Mouse (Mus musculus) E14TG2a.4 (cell line): ENCODE measurements around the gene Zfp526.
A peak's percentile ranks its signal among the peaks of the same experiment; 100 is the strongest.

Experiments
- H3K27me3 ChIP-seq: 2 replicates; pipeline ENCODE4 v1.6.1; 2014; ENCODE audit warnings: low read length, control low read depth; ENCODE audit not compliant: insufficient read depth
- H3K36me3 ChIP-seq: 2 replicates; pipeline ENCODE4 v1.6.1; 2014; ENCODE audit warnings: low read length, control low read depth; ENCODE audit not compliant: insufficient read depth
- H3K4me1 ChIP-seq: replicated peaks from 2 replicates; pipeline ENCODE4 v1.6.1; 2014; ENCODE audit warnings: low read depth, low read length, control low read depth
- H3K4me3 ChIP-seq: replicated peaks from 2 replicates; pipeline ENCODE4 v1.5.1; 2014; ENCODE audit warnings: mild to moderate bottlenecking, low read length
- H3K9me3 ChIP-seq: 2 replicates; pipeline ENCODE4 v1.6.1; 2014; ENCODE audit warnings: low read length, control low read depth
- CTCF ChIP-seq: conservative IDR thresholded peaks from 2 replicates; pipeline ENCODE4 v1.5.1; 2014; ENCODE audit warnings: low read length
- NANOG ChIP-seq: IDR thresholded peaks from 2 replicates; pipeline ENCODE4 v1.6.1; 2014; ENCODE audit warnings: borderline replicate concordance, low read length, mixed read lengths
- POU5F1 ChIP-seq: IDR thresholded peaks from 2 replicates; pipeline ENCODE4 v1.6.1; 2014; ENCODE audit warnings: low read length, borderline replicate concordance

Gene Zfp526

DNA sequence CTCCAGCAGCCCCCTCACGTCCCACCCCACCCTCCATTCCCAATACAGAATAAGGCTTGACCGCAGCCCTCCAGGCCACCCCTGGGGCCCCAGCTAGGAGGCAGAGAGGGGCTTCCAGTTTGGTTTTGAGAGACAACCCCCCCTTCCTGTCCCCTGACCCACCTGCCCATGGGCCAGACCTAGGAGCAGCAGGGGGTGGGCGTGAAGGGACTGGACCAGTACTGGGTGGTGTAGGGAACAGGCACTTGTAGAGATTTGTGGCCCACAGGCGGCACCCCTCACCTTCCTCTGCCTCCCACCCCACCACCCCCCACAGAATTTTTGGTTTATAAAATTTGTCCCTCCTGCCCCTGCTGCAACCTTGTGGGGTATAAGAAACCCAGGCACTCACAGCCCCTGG, 22.1 kb downstream of the Zfp526 start:
- Histone ChIP-seq H3K4me3 (peak overlapping the region; percentile 32; the same call in 1 of the 2 replicates), H3K4me1 (peaks cover 91% of the 10 kb centered on the region), H3K9me3 (no peaks in the 10 kb centered on the region), H3K27me3 (no peaks in the 10 kb centered on the region), H3K36me3 (peaks cover 75% of the 10 kb centered on the region)
- no peak for TF ChIP-seq POU5F1

DNA sequence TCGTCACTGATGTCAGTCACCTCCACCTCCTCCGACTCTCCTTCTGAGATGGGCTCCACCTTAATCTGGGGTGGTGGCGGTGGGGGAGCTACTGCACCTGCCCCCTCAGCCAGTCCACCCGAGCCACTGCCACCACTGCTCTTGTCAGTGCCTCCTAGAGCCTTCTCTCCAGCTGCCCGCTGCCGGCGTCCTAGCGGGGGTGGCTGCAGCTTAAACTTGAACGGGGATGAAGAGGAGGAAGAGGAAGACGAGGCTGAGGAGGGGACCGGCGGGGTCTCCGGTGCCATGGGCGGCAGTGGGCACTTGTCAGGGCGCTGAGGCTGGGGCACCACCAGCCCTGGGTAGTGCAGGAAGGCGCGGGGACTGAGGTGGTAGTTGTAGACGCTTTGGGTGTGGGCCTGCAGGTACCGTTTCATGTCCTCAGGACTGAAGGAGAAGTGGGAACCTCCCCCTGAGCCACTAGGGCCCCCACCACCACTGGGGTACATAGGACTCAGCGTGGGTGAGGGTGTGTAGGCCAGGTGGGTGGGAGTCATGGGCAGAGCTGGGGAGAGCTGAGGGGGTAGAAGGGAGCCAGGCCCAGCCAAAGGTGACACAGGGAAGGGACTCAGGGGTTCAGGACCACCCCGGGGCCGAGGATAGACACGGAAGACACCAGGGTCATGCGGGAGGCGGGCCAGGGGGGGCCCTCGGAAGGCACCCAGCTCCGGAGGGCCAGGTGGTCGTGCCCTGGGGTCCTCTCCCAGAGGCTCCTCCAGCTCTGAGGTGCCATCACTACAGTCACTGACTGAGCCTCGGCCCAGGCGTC, 23.5 kb downstream of the Zfp526 start:
- Histone ChIP-seq H3K9me3 (no peaks in the 10 kb centered on the region), H3K4me3 (peak overlapping the region; percentile 98), H3K4me1 (peaks cover 79% of the 10 kb centered on the region), H3K27me3 (no peaks in the 10 kb centered on the region), H3K36me3 (peaks cover 77% of the 10 kb centered on the region)
- TF ChIP-seq POU5F1: no peak
- TF ChIP-seq CTCF: no peak
- no peak for TF ChIP-seq NANOG

DNA sequence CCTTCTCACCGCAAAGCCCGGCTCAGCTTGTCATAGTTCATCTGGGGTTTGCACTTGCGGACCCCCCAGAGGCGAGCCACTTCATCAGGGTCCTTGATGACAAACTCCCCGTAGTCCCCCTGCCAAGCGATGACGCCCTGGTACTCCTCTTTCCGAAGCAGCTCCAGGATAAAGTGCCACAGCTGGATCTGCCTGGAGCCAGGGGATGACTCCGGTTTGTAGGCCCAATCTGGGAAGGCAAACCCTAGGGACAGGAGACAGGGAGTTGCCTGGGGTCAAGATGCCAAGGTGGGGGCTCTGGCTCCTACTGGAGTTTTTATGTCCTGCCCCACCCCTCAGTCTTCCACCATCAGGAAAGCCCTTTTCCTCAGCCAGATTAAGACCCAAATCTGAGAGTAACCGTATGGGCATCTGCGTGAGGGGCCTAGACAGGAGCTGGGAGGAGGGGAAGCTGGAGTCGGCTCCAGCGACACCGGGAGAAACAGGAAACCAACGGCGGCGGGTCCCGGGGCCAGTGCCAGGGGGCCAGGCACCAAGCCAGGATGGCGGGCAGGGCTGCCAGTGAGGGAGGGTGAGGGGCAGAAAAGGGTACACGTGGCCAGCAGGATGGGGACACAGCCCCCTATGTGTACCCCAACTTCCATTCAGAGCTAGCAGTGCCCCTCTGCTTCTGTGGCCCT, 25.0 kb downstream of the Zfp526 start:
- H3K36me3 ChIP-seq: peaks cover 64% of the 10 kb centered on the region
- peak overlapping the region; percentile 98 for H3K4me3 ChIP-seq
- no peaks in the 10 kb centered on the region for H3K27me3 ChIP-seq
- peaks cover 69% of the 10 kb centered on the region for H3K4me1 ChIP-seq
- TF ChIP-seq POU5F1 (no peak), CTCF (no peak), NANOG (no peak)
- H3K9me3 ChIP-seq: no peaks in the 10 kb centered on the region

DNA sequence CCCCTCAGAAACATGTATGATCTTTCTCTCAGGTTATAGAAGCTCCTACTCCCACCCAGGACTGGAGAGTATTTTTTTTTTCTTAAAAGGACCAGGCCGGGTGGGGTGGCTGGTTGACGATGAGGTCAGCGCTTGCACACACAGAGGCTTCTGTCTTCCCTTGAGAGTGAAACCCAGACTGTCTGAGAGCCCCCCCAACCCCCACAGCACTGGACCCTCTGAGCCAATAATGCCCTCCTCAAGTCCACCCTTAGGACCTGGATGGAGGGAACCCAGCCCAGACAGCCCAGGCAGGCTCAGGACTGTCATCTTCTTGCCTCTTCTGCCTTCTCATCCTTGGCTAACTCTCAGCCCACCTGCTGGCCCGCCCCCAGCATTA, 25.5 kb downstream of the Zfp526 start:
- peaks cover 69% of the 10 kb centered on the region for H3K4me1 ChIP-seq
- H3K4me3 ChIP-seq: peak overlapping the region; percentile 98
- H3K27me3 ChIP-seq: no peaks in the 10 kb centered on the region
- peaks cover 59% of the 10 kb centered on the region for H3K36me3 ChIP-seq
- no peaks in the 10 kb centered on the region for H3K9me3 ChIP-seq
- TF ChIP-seq NANOG (no peak), POU5F1 (no peak)

DNA sequence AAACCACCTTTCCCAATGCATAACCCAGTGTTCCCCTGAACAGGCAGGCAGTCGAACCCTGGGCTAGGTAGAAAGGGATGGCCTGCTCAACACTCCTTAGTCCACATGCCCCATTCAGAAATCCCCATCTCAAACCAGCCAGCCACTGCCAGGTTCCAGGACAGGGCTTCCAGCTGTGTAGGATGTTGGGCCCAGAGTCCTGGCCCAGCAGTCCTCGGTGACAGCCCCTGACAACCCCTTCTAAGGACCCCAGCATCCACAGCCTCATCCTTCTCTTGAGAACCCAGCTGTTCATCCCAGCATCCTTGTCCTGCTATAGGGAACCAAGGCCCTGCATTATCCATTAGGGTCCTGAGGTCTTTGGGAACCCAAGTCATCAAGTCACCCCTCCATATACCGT, 26.3 kb downstream of the Zfp526 start:
- H3K9me3 ChIP-seq: no peaks in the 10 kb centered on the region
- H3K27me3 ChIP-seq: no peaks in the 10 kb centered on the region
- no peak for TF ChIP-seq POU5F1
- TF ChIP-seq NANOG: no peak
- TF ChIP-seq CTCF: no peak
- H3K4me3 ChIP-seq: peak overlapping the region; percentile 98
- H3K4me1 ChIP-seq: peaks cover 73% of the 10 kb centered on the region
- H3K36me3 ChIP-seq: peaks cover 56% of the 10 kb centered on the region

DNA sequence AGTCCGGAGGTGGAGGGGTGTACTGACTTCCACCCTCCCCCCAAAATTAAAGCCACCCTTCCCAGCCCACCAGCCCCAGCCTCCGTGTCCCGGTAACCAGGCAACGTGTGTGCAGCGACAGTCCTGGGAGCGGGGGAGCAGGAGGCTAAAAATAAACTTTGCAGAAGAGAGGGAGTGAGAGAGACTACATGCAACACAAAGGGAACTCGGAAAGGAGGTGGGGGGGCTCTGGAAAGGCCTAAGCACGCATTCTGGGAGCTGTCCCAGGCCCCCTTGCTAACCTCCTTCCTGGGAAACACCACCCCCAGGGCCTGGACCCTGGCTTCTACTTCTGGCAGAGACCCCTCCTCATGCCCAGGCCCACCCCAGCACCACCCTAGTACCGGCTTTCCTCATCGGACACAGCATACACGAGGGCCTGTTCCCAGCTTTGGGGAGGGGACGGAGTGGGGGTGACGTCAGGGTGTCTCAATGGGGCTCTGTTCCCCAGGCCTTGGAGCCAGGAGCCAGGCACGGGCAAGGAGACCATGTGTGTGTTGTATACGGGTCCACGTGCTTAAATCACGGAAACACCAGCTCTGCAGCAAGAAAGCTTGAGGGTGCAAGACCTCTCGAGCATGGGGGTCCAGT, 26.9 kb downstream of the Zfp526 start:
- H3K36me3 ChIP-seq: peaks cover 50% of the 10 kb centered on the region
- peak overlapping the region; percentile 98 for H3K4me3 ChIP-seq
- no peaks in the 10 kb centered on the region for H3K27me3 ChIP-seq
- H3K9me3 ChIP-seq: no peaks in the 10 kb centered on the region
- TF ChIP-seq POU5F1 (no peak), NANOG (no peak), CTCF (no peak)
- peaks cover 71% of the 10 kb centered on the region for H3K4me1 ChIP-seq

DNA sequence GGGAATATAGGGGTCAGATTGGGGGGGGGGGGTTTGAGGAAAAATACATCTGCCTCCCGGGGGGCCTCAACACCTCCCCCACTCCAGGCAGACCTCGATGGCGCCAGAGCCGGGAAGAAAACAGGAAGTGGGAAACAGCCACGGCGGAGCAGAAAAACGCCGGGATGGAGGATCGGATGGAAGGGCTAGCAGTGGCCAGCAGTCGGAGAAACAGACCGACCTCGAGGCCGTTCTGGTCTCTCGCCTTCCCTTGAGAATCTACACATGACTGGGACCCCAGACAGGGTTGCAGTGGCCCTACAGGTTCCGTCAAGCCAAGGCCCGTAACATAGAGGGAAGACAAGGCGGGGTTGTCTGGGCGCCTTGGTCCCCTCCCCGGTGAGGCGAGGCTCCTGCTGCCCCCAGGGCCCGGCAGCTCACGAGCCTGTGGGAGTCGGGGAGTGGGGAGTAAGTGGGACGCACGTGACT, 27.7 kb downstream of the Zfp526 start:
- peaks cover 45% of the 10 kb centered on the region for H3K36me3 ChIP-seq
- H3K4me3 ChIP-seq: peak overlapping the region; percentile 98
- H3K4me1 ChIP-seq: peaks cover 68% of the 10 kb centered on the region
- no peaks in the 10 kb centered on the region for H3K27me3 ChIP-seq
- no peaks in the 10 kb centered on the region for H3K9me3 ChIP-seq
- TF ChIP-seq CTCF: no peak
- TF ChIP-seq NANOG: no peak
- no peak for TF ChIP-seq POU5F1

DNA sequence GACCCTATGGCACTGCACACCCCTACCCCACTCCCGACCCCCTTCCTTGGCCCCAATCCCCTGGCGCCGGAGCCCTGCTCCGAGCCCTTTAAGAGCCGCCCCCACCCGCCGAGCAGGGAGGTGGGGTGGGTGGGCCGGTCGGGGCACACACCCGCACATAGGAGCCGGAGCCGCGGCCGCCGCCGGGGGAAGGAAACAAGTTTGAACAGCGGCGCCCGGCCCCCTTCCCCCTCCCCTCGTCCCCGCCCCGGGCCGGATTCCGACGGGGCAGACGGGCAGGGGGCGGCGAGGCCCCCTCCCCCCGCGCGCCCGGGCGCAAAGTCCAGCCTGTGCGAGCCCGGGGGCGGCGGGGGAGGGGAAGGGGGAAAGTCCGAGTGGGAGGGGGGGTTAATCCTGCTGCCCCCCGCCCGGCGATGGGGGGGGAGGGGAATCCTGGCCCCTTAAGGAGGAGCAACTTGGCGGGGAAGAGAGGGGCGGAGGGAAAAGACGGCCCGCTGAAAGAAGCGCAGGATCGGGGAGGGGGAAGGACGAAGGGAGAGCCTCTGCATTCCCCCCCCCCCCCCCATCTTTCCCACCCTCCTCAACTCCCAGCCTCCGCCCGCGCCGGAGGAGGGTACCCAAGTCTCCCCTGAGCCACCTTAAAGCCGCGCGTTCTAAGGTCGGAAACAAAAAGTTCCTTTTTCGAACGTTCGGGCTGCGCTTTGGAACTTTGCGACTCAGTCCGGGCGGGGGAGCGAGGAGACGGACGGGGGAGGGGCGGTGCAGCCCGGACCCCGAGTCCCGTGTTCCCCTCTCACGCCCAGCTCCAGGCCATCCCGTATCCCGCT, 28.3 kb downstream of the Zfp526 start:
- peaks cover 69% of the 10 kb centered on the region for H3K4me1 ChIP-seq
- no peaks in the 10 kb centered on the region for H3K9me3 ChIP-seq
- H3K27me3 ChIP-seq: no peaks in the 10 kb centered on the region
- peaks cover 41% of the 10 kb centered on the region for H3K36me3 ChIP-seq
- peak overlapping the region; percentile 98 for H3K4me3 ChIP-seq
- TF ChIP-seq NANOG (no peak), POU5F1 (no peak), CTCF (no peak)
